Mouse (Mus musculus): ENCODE data around the gene Jag2.

Jag2 gene

DNA sequence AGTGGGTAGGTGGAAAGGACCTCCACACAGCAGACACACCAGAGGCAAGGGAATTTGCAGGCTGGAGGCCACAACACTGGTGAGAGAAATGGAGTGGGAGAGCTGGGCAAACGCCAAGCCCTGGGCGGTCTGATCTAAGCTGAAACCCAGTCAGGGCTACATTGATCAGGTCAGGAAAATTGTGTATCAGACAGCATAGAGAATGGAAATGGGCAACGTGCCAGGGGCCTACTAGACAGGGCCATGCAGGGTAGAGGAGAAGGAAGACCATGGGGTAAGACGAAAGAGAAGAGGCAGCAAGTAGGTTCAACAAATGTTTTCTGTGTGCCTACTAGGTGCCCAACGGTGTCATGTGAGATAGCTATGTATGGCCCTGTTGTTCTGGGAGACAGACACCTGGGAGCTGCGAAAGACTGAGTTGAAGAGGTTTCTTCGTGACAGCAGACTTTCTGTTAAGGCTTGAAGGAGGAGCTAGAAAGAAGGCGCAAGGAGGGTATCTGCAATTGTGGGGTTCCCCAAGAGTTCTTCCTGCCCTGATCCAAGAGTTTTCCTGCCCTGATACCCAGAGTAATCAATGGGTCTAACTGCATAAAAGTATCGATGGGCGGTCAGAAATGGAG, 11.7 kb upstream of the Jag2 start:
- no peak for DNase-seq (ENCODE audit: low spot score)

DNA sequence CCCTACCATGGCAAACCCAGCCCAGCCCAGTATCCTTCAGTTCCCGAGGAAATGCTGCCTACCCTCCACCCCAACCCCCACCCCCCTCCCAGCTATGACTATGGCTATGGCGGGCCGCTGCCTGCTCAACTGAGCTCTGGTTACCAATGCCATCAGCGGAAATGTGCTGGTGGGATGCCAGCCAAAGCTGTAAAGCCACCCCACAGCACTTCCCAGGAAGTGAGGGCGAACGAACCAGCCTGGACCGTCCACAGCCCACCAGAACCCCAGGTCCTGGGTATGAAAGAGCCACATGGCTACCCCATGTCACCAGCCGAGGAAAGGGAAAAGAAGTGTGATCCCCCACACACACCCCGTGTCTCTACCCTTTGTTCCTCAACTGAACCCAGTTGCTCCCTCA, 11.1 kb upstream of the Jag2 start:
- DNase-seq (ENCODE audit: low spot score): no peak

DNA sequence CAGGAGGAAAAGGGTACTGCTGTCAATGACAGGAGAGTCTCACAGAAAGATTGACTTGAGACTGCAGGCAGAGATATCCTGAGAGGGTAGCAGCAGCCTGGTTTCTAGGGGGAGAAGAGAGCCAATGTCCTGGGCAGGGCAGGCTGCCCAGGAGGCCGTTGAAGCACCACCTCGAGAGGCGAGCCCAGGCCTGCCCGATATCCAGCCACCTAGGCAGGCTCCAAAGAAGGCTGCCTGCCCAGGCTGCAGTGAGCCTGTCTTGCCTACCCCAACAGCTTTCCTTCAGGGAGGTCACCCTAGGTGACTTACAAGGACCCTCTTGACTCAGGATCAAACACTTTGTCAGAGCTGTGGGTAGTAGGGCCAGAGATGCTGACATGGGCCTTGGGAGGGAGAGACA, 10.7 kb upstream of the Jag2 start:
- DNase-seq (ENCODE audit: low spot score): no peak

DNA sequence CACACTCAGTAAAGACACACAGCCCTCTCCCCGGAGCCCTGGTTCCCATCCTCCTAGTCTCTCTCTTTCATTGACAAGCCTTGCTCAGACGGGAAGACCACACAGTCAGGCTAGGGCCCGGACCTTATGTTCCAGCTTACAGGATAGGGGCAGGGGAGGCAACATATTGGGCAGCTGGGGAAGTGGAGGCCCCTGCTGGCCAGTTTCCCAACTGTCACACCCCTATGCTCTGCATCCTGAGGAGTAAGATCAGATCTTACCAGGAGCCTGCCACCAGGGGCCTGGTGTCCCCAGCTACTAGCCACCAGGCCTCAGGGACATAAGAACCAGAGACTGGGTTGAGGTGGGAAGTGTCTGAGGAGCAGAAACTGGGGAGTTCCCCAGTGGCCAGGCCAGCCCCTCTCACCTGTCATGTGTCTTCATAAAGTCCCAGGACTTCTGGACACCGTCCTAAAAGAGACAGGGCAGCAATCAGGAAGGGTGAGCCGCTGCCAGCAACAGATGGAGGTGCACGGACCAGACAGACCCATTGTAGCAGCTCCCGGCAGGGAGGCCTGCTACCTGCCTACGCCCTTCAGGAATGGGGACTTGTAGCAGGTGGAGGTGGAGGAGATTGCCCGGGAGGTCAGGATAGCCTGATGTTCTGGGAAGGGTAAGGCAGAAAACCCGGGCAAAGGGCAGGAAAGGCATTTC, 9.4 kb upstream of the Jag2 start:
- DNase-seq (ENCODE audit: low spot score): no peak

DNA sequence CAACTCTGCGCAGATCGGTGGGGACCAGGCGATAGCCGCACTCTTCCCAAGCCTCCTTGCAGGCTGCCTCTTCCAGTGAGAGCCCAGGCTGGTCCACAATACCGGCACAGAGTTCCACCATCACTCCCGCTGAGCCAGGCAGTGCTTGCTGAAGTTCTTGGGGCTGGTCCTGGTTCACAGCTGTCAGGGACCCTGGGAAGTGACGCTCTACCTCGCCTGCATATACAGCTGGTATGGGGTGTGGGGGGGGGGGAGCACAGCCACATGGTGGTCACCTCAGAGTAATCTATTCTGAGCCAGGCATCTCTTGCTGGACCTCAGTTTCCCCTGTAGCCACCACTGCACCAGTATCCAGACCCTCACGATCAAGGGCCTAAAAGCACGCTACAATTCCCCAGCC, 8.8 kb upstream of the Jag2 start:
- no peak for DNase-seq (ENCODE audit: low spot score)

DNA sequence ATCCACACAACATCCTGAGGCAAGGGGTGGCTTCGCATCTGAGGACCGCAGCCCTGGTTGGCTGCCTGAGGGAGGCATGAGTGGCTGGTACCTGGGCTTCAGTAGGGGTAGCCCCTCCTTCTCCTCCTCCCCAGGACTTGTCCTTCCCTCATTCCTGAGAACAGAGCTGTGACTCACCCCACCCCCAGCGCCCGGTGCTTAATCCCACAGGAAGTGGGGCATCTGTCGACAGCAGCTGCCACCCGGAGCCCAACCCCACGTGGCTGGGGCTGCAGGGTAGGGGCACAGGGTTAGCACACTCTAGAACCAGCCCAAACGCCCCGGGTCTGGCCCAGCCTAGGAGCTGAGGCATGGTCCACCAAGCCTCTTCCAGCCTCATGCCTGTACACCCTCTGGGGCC, 8.3 kb upstream of the Jag2 start:
- no peak for DNase-seq (ENCODE audit: low spot score)

DNA sequence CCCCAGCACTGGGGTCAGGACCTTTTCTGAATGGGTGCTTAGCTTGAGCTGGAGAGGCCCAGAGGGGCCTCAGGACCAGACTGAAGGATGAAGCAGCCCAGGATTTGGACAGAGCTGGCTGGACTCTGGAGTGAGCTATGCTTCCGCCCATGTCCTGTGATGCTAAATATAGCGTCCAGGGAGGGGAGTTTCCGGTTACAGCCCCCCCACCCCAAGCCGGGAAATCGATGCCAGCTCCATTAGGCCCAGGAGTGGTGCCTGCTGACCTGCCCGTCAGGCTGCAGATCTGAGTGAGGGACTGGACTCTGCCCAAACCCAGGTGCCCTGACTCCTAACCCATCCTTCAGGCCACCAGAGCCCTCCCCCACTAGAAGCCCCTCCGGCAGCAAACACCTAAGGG, 3.1 kb upstream of the Jag2 start:
- no peak for DNase-seq (ENCODE audit: low spot score)

DNA sequence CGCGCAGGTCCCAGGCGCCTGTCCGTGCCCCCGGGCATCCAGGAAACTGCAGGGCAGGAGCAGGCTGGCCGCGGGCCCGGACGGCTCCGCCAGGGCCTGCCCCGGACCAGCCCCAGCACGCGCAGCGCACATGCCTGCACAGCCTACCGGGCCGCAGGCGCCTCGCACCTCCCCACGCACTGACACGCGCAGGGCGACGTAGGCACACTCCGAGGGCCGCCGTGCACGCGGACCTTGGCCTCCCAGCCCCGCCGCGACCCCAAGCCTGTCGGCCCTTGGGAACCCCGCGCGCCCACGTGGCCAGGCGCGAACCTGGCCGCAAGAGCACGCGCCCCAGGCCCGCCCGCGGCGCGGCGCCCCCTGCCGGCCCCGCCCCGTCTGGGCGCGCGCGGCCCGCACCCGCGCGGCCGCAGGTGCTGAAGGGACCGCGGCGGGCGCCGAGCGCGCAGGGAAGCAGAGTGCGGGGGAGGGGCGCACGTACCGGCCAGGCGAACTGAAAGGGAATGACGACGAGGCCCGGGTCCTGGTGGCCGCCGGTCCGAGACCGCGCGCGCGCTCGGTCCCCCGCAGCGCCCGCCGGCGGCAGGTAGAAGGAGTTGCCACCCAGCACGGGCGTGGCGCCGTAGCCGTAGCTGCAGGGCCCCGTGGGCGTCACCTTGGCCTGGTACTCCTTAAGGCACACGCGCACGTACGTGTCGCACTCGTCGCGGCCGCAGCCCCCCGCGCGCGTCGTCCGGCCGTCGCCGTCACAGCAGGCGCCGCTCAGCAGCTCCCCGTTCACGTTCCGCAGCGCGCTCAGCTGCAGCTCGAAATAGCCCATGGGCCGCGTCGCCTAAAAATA, 955 bp downstream of the Jag2 start:
- DNase-seq (ENCODE audit: low spot score): peak; percentile 35

DNA sequence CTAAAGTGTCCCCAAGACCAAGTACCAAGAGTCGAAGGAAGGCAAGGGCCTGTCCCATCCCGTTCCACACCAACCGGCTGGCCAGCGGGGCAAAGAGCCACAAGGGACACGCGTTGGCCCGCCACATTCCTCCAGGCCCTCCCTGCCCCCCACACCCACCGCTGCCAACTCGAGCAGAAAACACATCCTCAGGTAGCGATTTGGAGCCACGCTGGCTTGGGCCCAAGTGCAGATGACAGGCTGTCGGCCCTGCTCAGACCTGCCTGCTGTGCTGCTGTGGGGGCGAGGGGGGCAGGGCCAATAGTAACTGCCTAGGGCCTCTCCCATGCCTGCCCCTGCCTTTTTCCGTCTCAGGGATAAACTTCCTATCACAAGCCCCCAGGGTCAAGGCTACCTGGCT, 2.3 kb downstream of the Jag2 start:
- DNase-seq (ENCODE audit: low spot score): no peak

DNA sequence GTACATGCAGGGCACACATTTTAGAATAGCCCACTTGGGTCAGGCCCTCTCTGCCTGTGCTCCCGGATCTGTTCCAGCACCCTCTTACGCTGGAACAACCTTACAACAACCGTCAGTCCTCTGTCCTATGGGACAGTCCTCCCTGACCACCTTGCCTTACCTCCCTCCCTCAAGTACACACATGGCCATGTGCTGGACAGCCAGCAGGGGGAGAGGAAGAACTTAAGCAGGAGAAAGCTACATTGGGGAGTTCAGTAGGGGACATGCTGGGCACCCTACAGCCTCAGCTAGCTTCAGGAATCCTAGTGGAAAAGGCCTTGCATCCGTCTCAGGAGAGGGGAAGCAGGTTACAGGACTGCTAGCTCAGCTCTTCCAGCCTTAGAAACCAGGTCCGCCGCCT, 3.6 kb downstream of the Jag2 start:
- DNase-seq (ENCODE audit: low spot score): no peak

DNA sequence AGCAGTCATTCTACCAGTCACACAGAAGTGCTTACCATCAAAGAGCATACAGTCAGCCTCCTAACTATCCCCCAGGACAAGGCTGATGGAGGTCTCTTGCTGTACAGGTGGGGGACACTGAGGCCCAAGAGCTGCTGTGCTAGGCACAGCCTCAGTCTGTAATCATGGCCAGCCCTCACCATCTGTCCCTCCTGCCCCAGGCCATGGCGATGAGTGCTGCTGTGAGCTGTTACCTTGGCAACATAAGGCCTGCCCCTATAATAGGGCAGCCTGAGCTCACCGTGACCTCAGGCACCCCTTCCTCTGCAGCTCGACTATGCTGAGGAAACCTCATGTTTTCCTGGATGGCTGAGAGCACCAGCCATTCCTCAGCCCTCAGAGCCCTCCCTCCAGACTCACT, 7.0 kb downstream of the Jag2 start:
- DNase-seq (ENCODE audit: low spot score): no peak

DNA sequence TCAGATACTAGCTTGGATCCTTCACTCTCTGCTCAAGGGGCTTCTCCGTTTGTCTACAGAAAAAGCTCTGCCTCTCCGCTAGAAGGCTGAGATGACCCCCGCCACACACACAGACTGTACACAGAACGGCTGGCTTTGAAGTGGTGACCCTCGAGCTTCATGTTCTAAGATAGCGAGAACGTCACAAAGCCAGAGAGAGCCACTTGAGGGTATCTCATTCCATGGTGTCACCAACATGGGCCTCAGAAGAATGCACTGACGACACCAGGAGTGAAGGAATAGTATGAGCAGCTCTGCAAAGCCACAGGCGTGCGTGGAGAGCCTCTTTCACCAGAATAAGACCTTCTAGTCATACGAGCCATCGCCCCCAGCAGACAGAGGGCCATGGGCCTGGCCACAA, 8.1 kb downstream of the Jag2 start:
- DNase-seq (ENCODE audit: low spot score): no peak

DNA sequence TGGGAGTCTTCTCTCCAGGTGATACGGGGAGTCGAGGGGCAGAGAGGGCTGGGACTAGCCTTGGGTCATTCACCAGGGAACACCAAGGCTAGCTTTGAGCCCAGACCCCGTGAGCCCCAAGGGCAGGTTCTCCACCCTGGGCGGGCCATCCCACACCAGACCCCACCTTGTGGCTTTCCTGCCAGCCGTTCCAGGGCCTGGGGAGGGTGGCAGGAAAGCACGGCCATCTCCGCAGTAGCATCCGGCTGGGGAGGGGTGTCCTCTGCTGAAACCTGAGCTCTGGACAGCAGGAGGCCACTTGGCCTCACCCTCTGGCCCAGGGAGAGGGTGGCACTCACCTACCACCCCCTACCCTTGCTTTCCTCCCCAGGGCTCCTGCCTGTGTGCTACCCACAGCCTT, 11.7 kb downstream of the Jag2 start:
- no peak for DNase-seq (ENCODE audit: low spot score)

DNA sequence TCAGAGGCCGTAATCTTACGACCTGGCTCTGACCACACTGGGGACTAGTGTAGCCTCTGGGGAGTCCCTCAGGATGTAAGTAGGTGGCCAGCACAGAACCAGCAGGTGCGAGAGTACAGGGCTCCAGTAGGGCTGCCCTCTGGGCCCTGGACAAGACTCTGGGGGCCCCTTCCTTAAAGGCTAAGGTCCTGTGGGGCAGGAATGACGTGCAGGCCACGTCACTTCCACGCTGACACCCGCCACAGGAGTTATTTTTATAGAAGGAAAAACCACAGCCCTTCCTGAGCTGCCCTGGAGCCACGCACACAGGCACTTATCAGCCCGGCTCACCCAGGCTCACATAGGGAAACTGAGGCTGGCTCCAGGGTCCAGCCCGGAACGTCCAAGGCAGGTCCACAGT, 12.1 kb downstream of the Jag2 start:
- no peak for DNase-seq (ENCODE audit: low spot score)

DNA sequence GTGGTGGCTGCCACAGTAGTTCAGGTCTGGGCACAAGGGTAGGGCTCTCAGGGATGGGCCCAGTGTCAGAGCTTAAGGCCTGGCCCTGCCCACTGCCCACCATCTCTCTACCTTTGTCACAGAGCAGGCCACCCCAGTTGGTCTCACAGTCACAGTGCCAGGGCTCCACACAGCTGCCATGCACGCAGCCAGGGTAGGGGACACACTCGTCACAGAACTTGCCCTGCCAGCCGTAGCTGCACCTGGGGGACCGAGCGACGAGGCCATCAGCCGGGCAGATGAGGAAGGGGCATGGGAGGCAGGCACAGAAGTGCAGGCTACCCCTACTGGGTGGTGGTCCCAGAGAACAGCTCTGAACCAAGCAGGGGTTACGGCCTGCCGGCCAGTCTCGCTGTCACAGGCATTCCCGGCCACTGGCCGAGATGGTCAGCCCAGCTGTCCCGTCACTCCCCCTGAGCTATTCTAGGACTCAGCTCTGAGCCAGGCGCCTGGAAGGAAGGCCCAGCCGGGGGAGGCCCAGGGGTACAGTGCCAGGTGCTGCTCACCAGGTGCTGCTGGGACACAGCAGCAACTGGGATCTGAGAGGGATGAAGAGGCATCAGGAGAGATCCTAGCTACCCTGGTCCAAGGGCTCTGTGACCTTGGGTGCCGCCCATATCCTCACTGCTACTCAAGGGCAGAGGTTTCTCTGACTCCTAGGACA, 12.7 kb downstream of the Jag2 start:
- DNase-seq (ENCODE audit: low spot score): no peak

DNA sequence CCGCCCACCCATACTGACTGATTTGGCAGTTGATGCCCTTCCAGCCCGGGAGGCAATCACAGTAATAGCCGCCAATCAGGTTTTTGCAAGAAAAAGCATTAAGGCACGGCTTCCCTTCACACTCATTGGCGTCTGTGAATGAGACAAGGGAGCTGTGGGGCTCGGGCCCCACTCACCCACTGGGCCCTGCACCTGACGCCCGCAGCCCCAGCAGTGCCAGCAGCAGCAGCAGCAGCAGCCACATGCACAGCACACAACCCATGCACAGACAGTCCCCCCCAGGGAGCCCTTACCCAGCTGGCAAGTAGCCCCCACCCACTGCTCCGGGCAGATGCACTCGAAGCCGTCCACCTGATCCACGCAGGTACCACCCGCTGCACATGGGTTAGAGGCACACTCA, 14.0 kb downstream of the Jag2 start:
- no peak for DNase-seq (ENCODE audit: low spot score)

DNA sequence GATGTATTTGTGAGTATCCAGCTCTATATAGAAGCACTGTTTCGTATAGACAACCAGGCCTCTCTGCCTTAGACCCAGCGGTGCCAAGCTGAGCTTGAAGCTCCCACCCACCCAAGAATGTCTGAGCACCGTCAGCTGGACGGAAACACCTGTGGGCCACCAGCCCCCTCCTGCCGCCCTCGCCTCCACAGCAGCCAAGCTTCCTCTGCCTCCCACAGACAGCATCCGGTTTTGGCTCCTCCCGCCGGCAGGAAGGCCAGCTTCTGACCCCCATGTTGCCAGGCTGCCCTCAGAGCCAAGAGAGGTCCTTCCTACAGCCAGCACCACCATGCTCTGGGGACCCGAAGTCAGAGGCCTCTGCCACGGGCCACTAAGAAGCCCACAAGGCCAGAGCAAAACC, 15.0 kb downstream of the Jag2 start:
- no peak for DNase-seq (ENCODE audit: low spot score)

DNA sequence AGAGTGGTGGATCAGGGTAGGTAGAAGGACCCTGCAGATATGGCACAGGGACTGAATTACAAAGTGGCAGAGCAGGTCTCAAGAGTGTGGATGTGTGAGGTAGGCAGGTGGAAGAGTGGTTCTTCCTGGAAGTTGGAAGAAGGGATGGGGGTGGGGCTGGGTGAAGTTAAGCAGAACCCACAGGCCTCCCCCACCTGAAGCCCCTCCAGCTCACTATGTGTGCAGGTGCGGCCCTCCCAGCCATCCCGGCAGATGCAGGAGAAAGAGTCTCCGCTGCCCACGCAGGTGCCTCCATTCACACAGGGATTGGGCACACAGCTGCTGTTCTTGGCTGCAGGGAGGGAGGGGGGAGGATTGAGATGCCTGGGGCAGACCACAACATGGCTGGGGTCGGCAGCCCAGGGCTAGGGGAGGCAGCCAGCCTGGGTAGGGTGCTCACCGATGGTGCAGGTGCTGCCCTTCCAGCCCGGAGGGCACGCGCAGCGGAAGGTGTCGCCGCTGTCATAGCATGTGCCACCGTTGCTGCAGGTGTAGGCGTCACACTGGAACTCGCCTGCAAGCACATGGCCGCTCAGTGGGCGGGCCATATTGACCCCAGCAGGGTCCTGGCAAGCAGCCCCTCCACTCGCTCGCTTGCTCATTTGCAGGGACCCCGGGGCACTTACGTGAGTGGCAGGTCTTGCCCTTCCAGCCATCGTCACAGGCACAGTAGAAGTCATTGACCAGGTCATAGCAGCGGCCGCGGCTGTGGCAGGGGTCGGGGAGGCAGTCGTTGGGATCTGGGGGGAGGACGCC, 16.4 kb downstream of the Jag2 start:
- DNase-seq (ENCODE audit: low spot score): no peak

DNA sequence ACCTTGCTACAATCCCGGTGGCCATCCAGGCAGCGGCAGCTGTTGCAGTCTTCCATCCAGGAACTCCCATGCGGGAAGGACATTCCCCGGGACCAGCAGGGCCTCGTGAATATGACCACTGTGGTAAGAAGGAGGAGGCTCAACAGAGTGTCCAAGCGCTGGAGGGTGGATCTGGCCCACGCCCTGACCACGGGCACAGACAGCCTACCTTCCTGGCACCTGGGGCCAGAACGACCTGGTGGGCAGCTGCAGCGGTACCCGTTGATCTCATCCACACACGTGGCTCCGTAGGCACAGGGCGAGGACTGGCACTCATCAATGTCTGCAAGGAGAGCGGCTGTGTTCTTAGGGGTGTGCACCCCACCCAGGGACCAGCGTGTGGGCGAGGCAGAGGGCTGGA, 17.9 kb downstream of the Jag2 start:
- no peak for DNase-seq (ENCODE audit: low spot score)

DNA sequence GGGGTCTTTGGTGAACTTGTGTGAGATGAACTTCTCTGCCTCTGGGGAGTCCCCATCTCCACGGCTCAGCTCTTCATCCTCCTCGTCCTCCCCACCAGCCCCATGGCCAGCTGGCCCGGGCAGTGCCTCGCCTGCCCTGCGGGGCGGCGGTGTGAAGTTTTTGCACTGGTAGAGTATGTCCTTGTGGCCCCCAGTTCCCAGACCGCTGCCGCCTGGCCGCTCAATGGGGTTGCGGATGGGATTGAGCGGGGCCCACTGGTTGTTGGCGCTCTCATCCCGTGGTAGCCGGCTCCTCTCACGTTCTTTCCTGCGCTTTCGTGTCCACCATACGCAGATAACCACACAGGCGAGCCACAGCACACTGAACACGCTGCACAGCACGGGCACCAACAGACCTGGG, 20.6 kb downstream of the Jag2 start:
- no peak for DNase-seq (ENCODE audit: low spot score)

DNA sequence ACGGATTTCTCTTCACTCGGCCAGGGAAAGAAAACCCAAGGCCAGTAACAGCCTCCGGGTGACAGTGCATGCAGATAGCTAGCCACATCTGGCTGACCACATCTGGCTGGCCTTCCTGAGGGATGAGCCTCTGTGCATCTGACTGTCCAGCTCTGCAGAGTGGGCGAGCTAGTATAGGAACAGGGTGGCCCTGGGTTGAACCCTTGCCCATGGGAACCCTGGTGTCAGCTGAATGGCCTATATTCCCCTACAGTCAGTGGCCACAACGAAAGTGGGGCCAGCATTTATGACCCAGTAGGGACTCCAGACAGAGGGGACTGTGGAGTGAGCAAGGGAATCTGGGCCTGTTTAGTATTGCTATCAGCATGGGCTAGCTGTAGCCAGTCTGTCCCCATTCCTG, 24.6 kb downstream of the Jag2 start:
- no peak for DNase-seq (ENCODE audit: low spot score)

DNA sequence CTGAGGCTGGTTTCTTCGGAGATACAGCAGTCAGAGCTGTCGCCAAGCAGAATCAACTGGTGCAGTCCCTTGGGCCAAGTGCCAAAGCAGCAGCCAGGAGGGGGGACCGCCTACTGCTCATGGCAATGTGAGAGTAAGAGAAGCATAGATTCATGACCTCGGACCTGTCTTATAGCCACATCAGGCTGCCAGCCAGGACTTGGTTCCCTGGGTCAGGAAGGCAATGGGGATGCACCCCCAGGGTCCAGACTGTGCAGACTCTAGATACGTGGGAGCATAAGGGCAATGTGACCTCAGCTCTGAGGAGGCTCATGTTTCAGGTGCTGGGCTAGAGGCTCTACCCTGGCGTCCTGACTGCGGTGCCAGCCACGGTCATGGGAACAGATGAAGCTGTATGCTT, 25.6 kb downstream of the Jag2 start:
- no peak for DNase-seq (ENCODE audit: low spot score)

All from T-cell, adult 2 months (primary cell).